Mouse (Mus musculus): Measurements from ENCODE around the gene Fam89b. TPM values are rescaled to one million over a fixed set of nuclear protein-coding genes. Genes with fewer than 3 reads are reported as not detected.

The Fam89b gene
- total RNA-seq, 2 experiments from 2014 or later = 26.5 to 29.4 TPM

DNA sequence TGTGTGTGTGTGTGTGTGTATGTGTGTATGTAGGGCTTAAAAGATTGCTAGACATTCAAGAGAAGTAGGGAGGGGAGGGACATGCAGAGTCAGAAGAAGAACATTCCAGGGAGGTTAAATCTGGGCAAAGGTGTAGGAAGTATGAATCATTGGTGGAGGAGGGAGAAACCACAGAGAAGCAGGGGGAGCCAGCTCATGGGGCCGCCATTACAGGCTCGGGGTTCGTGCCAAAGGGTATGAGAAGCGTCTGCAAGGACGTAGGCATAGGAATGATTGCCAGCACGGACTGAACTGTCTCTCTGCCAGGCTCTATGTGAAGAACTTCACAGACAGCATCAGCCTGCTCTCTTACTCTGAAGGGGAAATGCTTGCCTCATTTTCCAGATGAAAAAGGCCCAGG, 20.0 kb upstream of the Fam89b start:
- no peak for TF ChIP-seq CTCF (conservative IDR thresholded peaks at IDR 0.05)
- no peak overlapping the region for H3K4me3 ChIP-seq
- DNase-seq (ENCODE audit: low spot score in 2 of 2) = no peak
- H3K27ac ChIP-seq = no peak overlapping the region

DNA sequence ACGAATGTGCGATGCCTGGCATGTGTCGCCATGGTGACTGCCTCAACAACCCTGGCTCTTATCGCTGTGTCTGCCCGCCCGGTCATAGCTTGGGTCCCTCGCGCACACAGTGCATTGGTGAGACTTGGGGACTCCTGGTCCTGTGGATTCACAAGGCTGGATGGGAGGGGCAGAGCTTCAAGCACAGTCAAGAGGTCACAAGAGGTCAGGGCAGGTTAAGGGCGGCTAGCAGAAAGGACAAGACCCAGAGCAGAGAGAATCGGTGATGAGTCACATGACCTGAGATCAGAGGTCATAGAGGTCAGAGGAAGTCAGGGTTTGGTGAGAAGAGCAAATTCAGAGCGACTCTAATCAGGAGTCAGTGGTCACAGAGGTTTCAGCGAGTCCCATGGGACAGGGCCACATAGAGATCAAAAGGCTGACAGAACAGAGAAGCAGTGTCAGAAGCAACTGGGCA, 17.5 kb upstream of the Fam89b start:
- Histone ChIP-seq H3K27ac (no peak overlapping the region), H3K4me3 (no peak overlapping the region)
- no peak for TF ChIP-seq CTCF (conservative IDR thresholded peaks at IDR 0.05)
- no peak for DNase-seq (ENCODE audit: low spot score in 2 of 2)

DNA sequence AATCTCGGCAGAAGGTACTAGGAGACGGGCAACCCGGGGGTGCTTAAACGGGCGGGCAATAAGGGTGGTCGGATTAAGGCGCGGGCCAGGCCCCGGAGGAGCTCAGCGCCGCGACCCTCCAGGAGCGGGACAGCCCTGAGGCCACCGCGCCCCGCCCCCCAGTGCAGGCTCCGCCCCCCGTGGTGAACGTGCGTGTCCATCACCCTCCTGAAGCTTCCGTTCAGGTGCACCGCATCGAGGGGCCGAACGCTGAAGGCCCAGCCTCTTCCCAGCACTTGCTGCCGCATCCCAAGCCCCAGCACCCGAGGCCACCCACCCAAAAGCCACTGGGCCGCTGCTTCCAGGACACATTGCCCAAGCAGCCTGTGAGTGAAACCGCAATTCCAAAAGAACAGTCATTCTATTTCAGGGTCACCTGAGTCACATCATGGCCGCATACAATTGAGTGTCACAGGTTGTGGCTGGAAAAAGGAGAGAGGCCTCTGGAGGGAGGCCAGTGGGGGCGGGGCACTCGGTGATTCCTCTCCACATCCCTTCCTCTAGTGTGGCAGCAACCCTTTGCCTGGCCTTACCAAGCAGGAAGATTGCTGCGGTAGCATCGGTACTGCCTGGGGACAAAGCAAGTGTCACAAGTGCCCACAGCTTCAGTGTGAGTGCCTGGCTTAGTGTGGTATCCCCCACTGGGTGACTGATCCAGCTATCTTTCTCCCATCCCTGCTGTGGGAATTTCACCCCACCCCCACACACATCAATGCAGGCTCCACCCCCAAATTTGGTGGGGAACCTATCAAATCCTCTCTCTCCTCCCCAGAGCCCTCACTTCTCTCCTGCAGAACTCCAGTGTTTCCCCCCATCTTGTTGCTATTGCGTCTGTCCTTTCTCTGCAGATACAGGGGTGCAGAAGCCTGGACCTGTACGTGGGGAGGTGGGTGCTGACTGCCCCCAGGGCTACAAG, 16.6 kb upstream of the Fam89b start:
- DNase-seq (ENCODE audit: low spot score in 2 of 2) = no peak
- Histone ChIP-seq H3K27ac (no peak overlapping the region; the same call in 1 of the 2 replicates), H3K4me3 (no peak overlapping the region)
- no peak for TF ChIP-seq CTCF (conservative IDR thresholded peaks at IDR 0.05)

DNA sequence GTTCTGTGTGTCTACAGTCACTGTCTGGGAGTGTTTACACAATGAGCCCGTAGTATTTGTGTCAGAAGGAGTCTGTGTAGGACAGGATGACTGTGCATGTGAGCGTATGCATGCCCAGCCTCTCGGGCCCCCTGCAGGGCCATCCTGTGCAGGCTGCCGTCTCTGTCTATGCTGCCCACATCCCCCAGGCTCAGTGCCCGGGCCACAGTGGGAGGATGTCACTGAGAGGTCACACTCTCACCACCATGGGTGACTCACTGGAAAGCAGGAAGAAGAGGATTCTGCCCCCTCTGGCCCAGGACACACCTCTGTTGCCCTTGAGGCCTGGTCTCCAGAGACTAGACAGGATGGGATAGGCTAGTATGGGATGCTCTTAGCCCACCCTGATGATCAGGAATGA, 14.1 kb upstream of the Fam89b start:
- Histone ChIP-seq H3K27ac (no peak overlapping the region), H3K4me3 (no peak overlapping the region)
- TF ChIP-seq CTCF (conservative IDR thresholded peaks at IDR 0.05) = no peak
- no peak for DNase-seq (ENCODE audit: low spot score in 2 of 2)

DNA sequence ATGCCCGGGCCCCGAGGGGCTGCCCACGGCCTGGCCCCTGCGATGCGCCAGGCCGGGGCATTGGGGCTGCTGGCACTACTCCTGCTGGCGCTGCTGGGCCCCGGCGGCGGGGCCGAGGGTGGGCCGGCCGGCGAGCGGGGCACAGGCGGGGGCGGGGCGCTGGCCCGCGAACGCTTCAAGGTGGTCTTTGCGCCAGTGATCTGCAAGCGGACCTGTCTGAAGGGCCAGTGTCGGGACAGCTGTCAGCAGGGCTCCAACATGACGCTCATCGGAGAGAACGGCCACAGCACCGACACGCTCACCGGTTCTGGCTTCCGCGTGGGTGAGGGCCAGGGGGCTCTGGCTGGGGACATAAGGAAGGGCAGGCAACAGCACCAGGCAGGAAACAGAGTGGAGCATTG, 12.8 kb upstream of the Fam89b start:
- no peak for TF ChIP-seq CTCF (conservative IDR thresholded peaks at IDR 0.05)
- peak overlapping the region; percentile 85 for H3K27ac ChIP-seq
- no peak for DNase-seq (ENCODE audit: low spot score in 2 of 2)
- peak overlapping the region; percentile 62 for H3K4me3 ChIP-seq

DNA sequence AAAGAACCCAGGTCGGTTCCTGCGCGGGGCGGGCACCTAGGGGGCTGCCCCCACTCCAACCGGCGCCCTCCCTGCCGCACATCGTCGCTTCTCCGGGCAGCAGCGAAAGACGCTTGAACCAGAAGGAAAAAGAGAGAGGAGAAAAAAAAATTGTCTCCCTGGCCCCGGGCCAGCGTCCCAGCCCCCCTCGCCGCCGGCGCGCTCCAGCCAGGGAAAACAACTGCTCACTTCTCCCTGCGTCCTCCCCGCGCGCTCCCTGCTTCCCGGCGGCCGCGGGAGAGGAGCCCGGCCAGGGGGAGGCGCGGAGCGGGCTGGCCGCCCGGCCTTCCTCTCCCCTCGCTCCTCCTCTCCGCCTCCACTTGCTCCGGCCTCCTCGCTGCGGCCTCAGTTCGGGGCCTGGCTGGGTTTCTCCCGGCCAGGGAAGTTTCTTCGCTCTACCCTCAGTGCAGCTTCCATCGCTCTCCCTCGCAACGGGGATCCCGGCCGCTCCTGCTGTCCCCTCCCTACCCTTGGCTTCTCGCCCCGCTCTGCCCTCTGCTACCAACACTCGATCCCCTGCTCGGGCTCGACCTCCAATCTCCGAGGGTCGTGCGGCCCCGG, 12.3 kb upstream of the Fam89b start:
- DNase-seq (ENCODE audit: low spot score in 2 of 2) = peak; percentile 73
- H3K27ac ChIP-seq = peak overlapping the region; percentile 85
- TF ChIP-seq CTCF (conservative IDR thresholded peaks at IDR 0.05) = peak; percentile 34; the same call in 1 of the 2 replicates

DNA sequence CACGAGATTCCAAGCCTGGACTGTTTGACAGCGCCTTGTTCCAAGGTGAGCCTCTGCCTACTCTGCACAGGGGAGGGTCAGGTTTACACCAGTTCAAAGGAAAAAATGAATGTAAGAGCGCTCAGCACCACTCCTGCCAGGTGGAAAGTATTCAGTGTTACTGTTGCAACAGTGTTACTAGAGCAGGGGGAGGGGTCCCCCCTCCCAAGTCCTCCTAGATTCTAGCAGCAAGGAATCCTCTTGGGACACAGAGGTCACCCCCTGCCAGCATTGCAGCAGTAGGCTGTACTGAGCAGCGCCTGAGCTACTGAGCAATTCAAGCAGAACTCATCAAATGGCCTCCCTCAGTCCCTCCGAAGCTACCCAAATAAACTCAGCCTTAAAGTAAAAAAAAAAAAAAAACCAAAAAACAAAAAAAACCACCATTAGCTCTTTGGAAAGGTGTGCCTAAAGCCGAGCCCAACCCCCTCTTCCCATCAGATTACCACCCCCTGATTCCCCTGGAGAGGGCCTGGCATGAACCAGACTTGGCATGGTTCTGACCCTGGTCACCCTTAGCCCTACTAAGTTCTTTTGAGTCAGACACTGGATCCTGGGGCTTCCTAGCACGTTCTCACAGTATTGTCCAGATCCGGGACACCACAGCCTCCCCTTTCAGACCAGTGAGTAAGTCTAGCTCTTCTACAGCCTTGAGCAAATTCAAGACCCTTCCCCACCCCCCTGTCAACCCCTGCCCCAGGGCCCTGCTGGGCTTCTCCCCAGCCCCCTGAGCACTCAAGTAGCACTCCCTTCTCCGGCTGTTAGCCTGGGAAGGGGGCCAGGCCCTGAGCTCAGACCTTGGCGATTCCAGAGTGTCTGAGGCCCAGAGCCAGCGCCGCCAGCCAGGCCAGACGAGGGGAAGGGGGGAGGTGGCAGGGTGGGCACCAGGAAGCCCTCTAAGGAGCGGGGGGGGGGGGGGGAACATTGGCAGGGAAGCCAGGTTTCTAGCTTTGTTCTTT, 11.2 kb upstream of the Fam89b start, which contains the start of gene Ltbp3:
Gene Ltbp3, plus strand, starts transcription at position 585 of the 998 bp plus-strand sequence.
- DNase-seq (ENCODE audit: low spot score in 2 of 2) = peak in 1 of 2 experiments; percentile 47
- H3K27ac ChIP-seq = peak within 1 kb of the TSS; percentile 85
- no peak for TF ChIP-seq CTCF (conservative IDR thresholded peaks at IDR 0.05)
- peak within 1 kb of the TSS; percentile 62 for H3K4me3 ChIP-seq

More for the DNA sequence above, 12.3 kb upstream of the Fam89b start:
- H3K4me3 ChIP-seq = peak overlapping the region; percentile 62

DNA sequence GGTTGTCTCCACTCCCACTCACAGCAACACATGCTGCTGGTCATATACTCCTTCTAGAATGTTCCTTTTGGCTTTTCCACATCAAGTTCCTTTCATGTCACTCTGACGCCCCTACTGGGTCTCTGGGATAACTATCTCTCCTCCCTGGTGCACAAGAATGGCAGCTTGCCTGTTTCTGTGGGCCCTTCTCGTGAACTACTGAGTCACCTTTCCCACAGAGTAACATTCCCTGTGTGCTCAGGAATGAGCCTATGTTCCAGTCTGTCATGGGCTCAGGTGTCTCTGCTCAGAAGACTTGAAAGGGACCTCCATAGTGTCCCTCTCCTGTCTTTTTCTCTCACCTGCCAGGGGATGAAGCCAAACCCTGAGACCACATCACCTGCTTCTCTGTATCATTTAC, 10.0 kb upstream of the Fam89b start:
- TF ChIP-seq CTCF (conservative IDR thresholded peaks at IDR 0.05) = no peak
- Histone ChIP-seq H3K27ac (no peak overlapping the region), H3K4me3 (no peak overlapping the region)
- no peak for DNase-seq (ENCODE audit: low spot score in 2 of 2)

DNA sequence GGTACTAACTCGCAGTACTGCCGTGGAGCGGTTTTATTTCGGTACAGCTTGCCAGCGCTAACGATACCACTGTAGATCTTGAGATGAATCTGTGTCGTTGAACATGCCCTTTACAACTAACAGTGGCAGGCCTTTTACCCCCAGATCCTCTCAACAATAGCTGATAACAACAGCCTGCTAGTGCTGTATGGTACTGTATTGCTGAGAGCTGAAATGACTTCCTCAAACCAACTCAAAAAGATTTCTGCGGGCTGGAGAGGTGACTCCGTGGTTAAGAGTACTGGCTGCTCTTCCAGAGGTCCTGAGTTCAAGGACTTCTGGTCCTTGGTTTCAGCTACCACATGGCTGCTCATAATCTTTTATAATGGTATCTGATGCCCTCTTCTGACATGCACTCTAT, 4.9 kb upstream of the Fam89b start:
- no peak for DNase-seq (ENCODE audit: low spot score in 2 of 2)
- H3K27ac ChIP-seq = no peak overlapping the region
- TF ChIP-seq CTCF (conservative IDR thresholded peaks at IDR 0.05) = no peak

DNA sequence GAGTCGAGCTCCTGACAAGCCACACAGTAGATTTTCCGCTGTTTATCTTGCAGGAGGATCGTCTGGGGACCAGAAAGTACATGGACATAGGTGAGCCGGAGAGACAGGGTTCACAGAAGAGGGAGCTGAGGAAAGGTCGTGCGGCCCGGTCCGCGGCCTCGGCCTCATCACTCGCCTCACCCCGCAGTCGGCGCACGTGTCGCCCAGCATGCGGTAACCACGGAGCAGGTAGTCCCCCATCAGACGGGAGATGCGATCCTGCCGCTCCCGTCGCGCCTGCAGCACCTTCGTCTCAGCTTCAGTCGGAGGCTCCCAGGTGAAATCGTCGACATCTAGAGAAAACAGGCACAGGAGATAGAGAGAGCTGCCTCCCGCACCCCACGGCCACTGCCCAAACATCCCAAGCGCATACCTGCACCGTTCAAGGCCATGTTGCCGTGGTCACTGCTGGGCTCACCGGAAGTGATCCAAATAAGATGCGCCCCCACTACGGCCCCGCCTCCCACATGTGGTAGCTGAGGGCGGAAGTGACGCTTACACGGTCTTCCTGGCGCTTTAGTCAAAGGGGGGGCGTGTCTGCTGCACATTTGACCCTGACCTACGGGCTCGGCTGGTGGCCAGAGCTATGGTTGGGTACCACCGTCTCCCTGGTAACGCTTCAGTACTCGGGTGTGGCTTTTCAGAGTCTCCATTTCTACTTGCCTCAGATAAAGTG, 2.0 kb upstream of the Fam89b start:
- peak; percentile 93 to 94 for DNase-seq (ENCODE audit: low spot score in 2 of 2)
- H3K27ac ChIP-seq = peak overlapping the region; percentile 81
- H3K4me3 ChIP-seq = peak overlapping the region; percentile 77
- no peak for TF ChIP-seq CTCF (conservative IDR thresholded peaks at IDR 0.05)

More for the DNA sequence above, 4.9 kb upstream of the Fam89b start:
- no peak overlapping the region for H3K4me3 ChIP-seq

DNA sequence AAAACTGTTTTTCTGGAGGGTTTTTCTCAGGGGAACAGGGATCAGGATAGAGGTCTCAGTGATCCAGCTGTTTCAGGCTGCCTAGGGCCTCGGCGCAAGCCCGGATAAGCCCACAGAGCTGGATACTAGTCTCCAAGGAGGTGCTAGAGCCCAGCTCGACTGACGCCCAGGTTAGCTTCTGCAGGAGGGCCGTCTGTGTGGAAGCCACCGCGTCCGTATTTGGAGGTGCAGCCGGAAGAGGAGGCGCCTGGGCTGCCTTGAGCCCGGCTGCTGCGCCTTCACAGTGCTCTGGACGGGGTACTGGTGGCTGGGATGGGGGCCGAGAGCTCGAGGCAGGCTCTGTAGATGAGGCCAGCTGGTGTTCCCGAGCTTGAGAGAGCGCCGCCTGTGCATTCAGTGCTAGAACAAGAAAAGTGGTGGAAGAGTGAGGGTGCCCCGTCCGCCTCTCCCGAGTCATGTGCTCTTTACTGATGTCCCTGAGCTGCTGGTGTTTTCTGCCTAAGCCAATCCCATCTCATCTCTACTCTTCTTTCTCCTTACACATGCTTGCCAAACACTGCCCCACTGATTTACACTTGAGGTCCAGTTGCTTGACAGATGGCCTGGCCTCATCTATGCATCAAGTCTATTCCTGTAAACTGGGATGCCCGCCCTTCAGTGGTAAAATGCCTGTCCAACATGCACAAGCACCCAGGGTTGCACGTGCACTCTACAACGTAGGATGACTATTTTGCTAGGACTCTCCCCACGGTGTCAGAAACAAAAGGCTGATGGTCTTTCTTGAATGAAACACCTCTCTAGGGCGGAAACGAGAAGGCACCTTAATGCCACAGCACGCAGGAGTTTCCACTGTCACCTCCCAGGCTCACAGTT, 1.1 kb upstream of the Fam89b start:
- DNase-seq (ENCODE audit: low spot score in 2 of 2) = no peak
- Histone ChIP-seq H3K27ac (peak overlapping the region; percentile 81), H3K4me3 (peak overlapping the region; percentile 77)
- TF ChIP-seq CTCF (conservative IDR thresholded peaks at IDR 0.05) = peak; percentile 61
